Mouse (Mus musculus): ENCODE measurements around the gene Plpp1. TPM values are rescaled to one million over a fixed set of nuclear protein-coding genes. Genes with fewer than 3 reads are reported as not detected.

Gene Plpp1
- polyA plus RNA-seq, 1 experiment from 2014 or later: 135 TPM

DNA sequence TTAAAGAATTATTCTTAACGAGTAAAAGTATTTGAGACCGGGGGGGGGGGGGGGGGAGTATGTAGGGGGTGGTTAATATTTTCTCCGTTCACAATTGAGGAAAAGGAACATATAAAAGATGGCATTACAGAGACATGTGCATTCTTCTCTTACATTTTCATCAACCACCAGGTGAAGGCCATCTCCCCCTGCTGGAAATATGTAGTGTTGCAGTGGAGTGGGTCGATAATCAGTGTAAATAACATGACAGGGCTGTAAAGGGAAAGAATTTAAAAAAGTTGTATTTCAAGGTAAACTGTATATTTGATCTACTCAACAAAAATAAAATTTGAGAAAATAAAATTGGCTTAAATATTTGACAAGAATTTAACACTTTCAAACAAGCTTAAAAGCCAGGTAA, 109.1 kb downstream of the Plpp1 start:
- WGBS: 53% methylated on average over 4 of the region's 4 CpGs
- no peaks in the 10 kb centered on the region for H3K4me1 ChIP-seq (replicated peaks; ENCODE audit: insufficient read depth, low read length)
- ATAC-seq (replicated peaks; ENCODE audit: low FRiP score, low read depth) (no peak), DNase-seq (ENCODE audit: low spot score) (peak; percentile 65)
- no peak overlapping the region for H3K27ac ChIP-seq
- H3K4me2 ChIP-seq (ENCODE audit: low read length): no peak overlapping the region
- peak; percentile 82 for TF ChIP-seq CTCF (IDR thresholded peaks at IDR 0.05; ENCODE audit: low read depth)
- H3K9me3 ChIP-seq (replicated peaks; ENCODE audit: low read length): no peaks in the 10 kb centered on the region
- H3K27me3 ChIP-seq (ENCODE audit: insufficient read depth, low read length): no peaks in the 10 kb centered on the region
- H3K36me3 ChIP-seq (ENCODE audit: insufficient read depth, low read length): peaks cover 25% of the 10 kb centered on the region
- no peak overlapping the region for H3K9ac ChIP-seq (ENCODE audit: low read depth, low read length)
- H3K4me3 ChIP-seq (replicated peaks; ENCODE audit: low read depth, low read length): no peak overlapping the region

- H3K9me3 ChIP-seq (replicated peaks; ENCODE audit: low read length): no peaks in the 10 kb centered on the region
- no peaks in the 10 kb centered on the region for H3K27me3 ChIP-seq (ENCODE audit: insufficient read depth, low read length)
- H3K4me2 ChIP-seq (ENCODE audit: low read length): no peak overlapping the region
- ATAC-seq (replicated peaks; ENCODE audit: low FRiP score, low read depth): no peak
- no peak overlapping the region for H3K27ac ChIP-seq
- no peaks in the 10 kb centered on the region for H3K4me1 ChIP-seq (replicated peaks; ENCODE audit: insufficient read depth, low read length)
- H3K9ac ChIP-seq (ENCODE audit: low read depth, low read length): no peak overlapping the region
- H3K4me3 ChIP-seq (replicated peaks; ENCODE audit: low read depth, low read length): no peak overlapping the region
- peaks cover 20% of the 10 kb centered on the region for H3K36me3 ChIP-seq (ENCODE audit: insufficient read depth, low read length)
- WGBS: 82% methylated on average over 4 of the region's 4 CpGs
- DNase-seq (ENCODE audit: low spot score): no peak
- no peak for TF ChIP-seq CTCF (IDR thresholded peaks at IDR 0.05; ENCODE audit: low read depth)
These were observed 109.8 kb downstream of the Plpp1 start for GRCm38 (mm10) chr13:112910434-112910833.

Other genes with a start within 250 kb of the Plpp1 start
- 0.46 and 0.53 TPM in 2 replicates for gene Il31ra, start 206.4 kb upstream of the Plpp1 start, polyA plus RNA-seq (2015; fragmentation: Nextera tagmentation; extraction: Ambion mirVana)
- gene Ddx4, start 148.3 kb upstream of the Plpp1 start, polyA plus RNA-seq (2015; fragmentation: Nextera tagmentation; extraction: Ambion mirVana): 0.36 and 0.47 TPM in 2 replicates
- 11.3 and 11.8 TPM in 2 replicates for gene Slc38a9, start 140.0 kb upstream of the Plpp1 start, polyA plus RNA-seq (2015; fragmentation: Nextera tagmentation; extraction: Ambion mirVana)
- gene Mtrex, start 126.6 kb downstream of the Plpp1 start, polyA plus RNA-seq (2015; fragmentation: Nextera tagmentation; extraction: Ambion mirVana): 44.5 and 46.0 TPM in 2 replicates
- 19.1 and 20.0 TPM in 2 replicates for gene Dhx29, start 126.7 kb downstream of the Plpp1 start, polyA plus RNA-seq (2015; fragmentation: Nextera tagmentation; extraction: Ambion mirVana)
- 0.29 and 0.33 TPM in 2 replicates for gene Ccno, start 187.0 kb downstream of the Plpp1 start, polyA plus RNA-seq (2015; fragmentation: Nextera tagmentation; extraction: Ambion mirVana)
- 0.05 TPM in 1 of 2 replicates, not detected in the other for gene Mcidas, start 193.1 kb downstream of the Plpp1 start, polyA plus RNA-seq (2015; fragmentation: Nextera tagmentation; extraction: Ambion mirVana)
- not detected in 2 replicates for gene Cdc20b, start 234.3 kb downstream of the Plpp1 start, polyA plus RNA-seq (2015; fragmentation: Nextera tagmentation; extraction: Ambion mirVana)
- 153 and 165 TPM in 2 replicates for gene Gpx8, start 245.6 kb downstream of the Plpp1 start, polyA plus RNA-seq (2015; fragmentation: Nextera tagmentation; extraction: Ambion mirVana)